Mouse (Mus musculus): ENCODE data around the gene Rbfox2. TPM values are rescaled to one million over a fixed set of nuclear protein-coding genes. Genes with fewer than 3 reads are reported as not detected.
A peak's percentile ranks its signal among the peaks of the same experiment; 100 is the strongest.

The Rbfox2 gene
- polyA plus RNA-seq, 1 experiment from 2014 or later, result 56.8 TPM

DNA sequence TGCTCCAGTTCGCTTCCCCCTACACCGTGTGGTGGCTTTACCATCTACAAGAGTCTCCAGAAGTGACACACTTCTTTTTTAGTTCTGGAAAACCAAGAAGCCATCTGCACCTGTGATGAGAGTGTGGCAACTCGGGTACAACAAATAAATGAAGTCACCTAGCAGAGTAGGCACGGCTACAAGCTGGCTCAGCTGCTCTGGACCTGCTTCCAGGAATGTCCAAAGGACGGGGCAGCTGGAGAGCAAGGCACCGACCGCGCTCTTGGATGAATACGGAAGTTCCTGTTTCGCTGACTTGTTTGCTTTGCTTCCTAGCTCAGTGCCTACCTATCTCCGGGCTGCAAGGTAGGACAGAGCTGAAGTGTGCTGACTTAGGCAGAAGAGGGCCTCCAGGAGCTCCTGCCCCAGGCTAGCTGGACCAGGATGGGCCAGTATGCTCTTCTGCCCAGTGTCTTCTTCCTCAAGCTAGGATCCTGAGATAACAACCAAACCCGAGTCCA lies 22.9 kb upstream of the Rbfox2 start:
- Histone ChIP-seq H3K4me1 (no peaks in the 10 kb centered on the region; the same call in 1 of the 2 replicates), H3K9ac (no peak overlapping the region), H3K27me3 (replicated peaks) (no peaks in the 10 kb centered on the region), H3K9me3 (no peaks in the 10 kb centered on the region), H3K36me3 (no peaks in the 10 kb centered on the region), H3K27ac (no peak overlapping the region), H3K4me2 (no peak overlapping the region), H3K4me3 (replicated peaks) (no peak overlapping the region)
- 72% methylated on average over 12 of the region's 12 CpGs for WGBS
- ATAC-seq (ENCODE audit: insufficient read depth, low FRiP score, low read depth), result 0 out of 2 replicates have a peak, but pooled peaks have one; percentile 18

DNA sequence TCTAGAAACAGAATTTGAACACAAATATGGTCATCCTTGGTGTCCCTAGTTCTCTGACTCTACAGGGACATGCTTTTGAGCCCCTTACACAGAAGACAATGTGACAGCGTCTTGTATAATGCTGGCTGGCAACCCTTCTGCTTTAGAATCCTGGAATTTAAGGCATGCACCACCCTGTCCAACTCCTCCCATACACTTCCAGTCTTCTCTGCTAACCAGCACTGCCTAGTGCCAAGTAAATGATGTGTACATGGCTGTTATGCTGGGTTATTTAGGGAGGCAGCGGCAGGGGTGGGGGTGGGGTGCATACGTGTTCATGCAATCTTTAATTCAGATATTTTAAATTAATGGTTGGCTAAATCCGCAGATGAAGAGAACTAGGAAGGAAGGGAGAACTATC lies 19.6 kb upstream of the Rbfox2 start:
- 78% methylated on average over 4 of the region's 4 CpGs for WGBS

DNA sequence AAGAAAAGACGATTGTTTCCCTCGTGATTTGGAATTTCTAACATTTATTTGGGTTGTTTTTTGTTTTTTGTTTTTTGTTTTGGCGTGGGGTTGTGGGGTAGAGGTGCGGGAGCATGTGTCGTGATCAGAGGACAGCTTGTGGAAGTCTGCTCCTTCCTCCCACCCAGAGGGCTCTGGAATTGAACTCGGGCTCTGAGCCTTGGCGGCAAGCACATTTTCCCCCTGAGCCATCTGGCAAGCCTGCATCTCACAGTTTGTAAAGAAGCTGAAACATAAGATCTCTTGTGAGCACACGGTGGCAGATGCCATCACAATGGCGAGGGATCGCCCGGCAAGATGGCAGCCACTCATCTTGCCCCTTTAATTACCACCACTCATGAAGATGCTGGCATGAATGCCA lies 17.6 kb upstream of the Rbfox2 start:
- H3K4me2 ChIP-seq, result no peak overlapping the region
- no peaks in the 10 kb centered on the region for H3K27me3 ChIP-seq (replicated peaks)
- WGBS, result 89% methylated on average over 11 of the region's 11 CpGs
- H3K9ac ChIP-seq, result no peak overlapping the region
- no peak overlapping the region for H3K27ac ChIP-seq
- H3K4me1 ChIP-seq, result no peaks in the 10 kb centered on the region
- no peaks in the 10 kb centered on the region for H3K36me3 ChIP-seq
- no peak overlapping the region for H3K4me3 ChIP-seq (replicated peaks)
- no peaks in the 10 kb centered on the region for H3K9me3 ChIP-seq
- ATAC-seq (ENCODE audit: insufficient read depth, low FRiP score, low read depth), result no peak

More for the DNA sequence above, 19.6 kb upstream of the Rbfox2 start:
- ATAC-seq (ENCODE audit: insufficient read depth, low FRiP score, low read depth), result no peak
- H3K4me3 ChIP-seq (replicated peaks), result no peak overlapping the region
- no peaks in the 10 kb centered on the region; the same call in 1 of the 2 replicates for H3K4me1 ChIP-seq
- H3K27me3 ChIP-seq (replicated peaks), result no peaks in the 10 kb centered on the region
- no peaks in the 10 kb centered on the region for H3K36me3 ChIP-seq
- no peaks in the 10 kb centered on the region for H3K9me3 ChIP-seq
- no peak overlapping the region for H3K9ac ChIP-seq
- H3K4me2 ChIP-seq, result no peak overlapping the region
- H3K27ac ChIP-seq, result no peak overlapping the region

DNA sequence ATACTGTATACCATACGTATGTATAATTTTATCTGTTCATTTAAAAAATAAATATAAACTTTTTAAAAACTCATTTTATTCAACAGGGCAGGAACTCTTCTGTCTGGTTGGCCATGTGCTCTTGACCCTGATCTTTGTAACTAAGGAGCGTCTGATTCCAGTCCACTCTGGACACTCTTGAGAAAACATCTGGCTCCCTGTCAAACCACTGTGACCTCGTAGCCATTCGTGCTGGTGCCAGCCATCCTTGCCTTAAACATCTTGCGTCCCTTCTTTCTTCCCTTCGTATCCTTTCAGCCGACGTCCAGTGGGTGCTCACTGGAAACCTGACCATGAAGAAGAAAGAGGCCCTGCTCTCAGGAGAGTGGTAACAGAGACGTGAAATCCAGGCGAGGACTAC lies 16.4 kb upstream of the Rbfox2 start:
- H3K27me3 ChIP-seq (replicated peaks), result no peaks in the 10 kb centered on the region
- no peak overlapping the region for H3K4me3 ChIP-seq (replicated peaks)
- H3K27ac ChIP-seq, result no peak overlapping the region
- no peaks in the 10 kb centered on the region for H3K9me3 ChIP-seq
- no peaks in the 10 kb centered on the region for H3K4me1 ChIP-seq
- H3K9ac ChIP-seq, result no peak overlapping the region
- ATAC-seq (ENCODE audit: insufficient read depth, low FRiP score, low read depth), result no peak
- no peaks in the 10 kb centered on the region for H3K36me3 ChIP-seq
- whole genome bisulfite sequencing, result 82% methylated on average over 10 of the region's 10 CpGs
- H3K4me2 ChIP-seq, result no peak overlapping the region

DNA sequence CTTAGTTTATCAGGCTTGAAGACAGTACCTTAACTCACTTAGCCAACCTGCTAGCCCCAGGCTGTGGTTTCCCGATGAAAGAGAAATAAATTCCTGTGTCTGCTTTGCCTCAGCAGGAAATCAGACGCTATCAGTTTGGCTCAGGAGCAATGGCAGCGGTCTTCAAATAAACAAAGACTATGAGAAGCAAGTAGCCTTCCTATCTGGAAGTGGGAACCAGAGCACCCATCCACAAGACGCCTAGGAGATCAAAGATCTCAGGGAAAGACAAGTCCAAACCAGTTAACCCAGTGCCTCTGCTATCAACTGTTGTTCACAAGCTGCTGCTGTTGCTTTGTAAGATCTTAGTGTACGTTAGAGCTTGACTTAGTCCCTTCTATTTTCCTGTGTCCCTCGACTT lies 6.9 kb upstream of the Rbfox2 start:
- Histone ChIP-seq H3K27me3 (replicated peaks) (no peaks in the 10 kb centered on the region), H3K9me3 (no peaks in the 10 kb centered on the region), H3K36me3 (no peaks in the 10 kb centered on the region), H3K4me3 (replicated peaks) (no peak overlapping the region), H3K4me2 (0 out of 2 replicates have a peak overlapping the region, but pooled peaks have one; percentile 5), H3K4me1 (0 out of 2 replicates have a peak, but pooled peaks cover 8% of the 10 kb centered on the region), H3K9ac (no peak overlapping the region), H3K27ac (no peak overlapping the region; the same call in 1 of the 2 replicates)
- WGBS, result 13% methylated on average over 6 of the region's 6 CpGs
- ATAC-seq (ENCODE audit: insufficient read depth, low FRiP score, low read depth), result no peak

DNA sequence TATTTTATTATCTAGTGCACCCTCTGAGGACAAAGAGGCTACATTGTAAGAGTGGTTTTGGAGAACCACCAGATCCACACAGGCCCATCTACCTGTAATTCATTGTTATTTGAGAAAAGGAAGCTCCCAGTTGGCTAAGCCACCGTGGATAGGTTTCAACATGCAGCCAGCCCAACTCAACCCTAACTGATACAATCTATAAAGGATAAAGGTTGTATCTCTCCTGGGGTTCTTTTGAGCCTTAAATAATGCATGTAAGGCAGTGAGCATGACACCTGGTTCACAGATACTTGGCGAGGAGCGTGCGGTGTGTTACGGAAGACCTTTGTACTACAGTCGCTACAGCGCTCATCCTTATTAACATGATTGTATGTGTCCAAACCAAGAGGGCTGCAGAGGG lies 6.0 kb upstream of the Rbfox2 start:
- 0 out of 2 replicates have a peak, but pooled peaks cover 8% of the 10 kb centered on the region for H3K4me1 ChIP-seq
- H3K9ac ChIP-seq, result no peak overlapping the region
- WGBS, result 97% methylated on average over 7 of the region's 7 CpGs
- no peak overlapping the region for H3K4me2 ChIP-seq
- no peaks in the 10 kb centered on the region for H3K9me3 ChIP-seq
- H3K27me3 ChIP-seq (replicated peaks), result no peaks in the 10 kb centered on the region
- no peak overlapping the region for H3K27ac ChIP-seq
- no peaks in the 10 kb centered on the region for H3K36me3 ChIP-seq
- H3K4me3 ChIP-seq (replicated peaks), result no peak overlapping the region
- no peak for ATAC-seq (ENCODE audit: insufficient read depth, low FRiP score, low read depth)

DNA sequence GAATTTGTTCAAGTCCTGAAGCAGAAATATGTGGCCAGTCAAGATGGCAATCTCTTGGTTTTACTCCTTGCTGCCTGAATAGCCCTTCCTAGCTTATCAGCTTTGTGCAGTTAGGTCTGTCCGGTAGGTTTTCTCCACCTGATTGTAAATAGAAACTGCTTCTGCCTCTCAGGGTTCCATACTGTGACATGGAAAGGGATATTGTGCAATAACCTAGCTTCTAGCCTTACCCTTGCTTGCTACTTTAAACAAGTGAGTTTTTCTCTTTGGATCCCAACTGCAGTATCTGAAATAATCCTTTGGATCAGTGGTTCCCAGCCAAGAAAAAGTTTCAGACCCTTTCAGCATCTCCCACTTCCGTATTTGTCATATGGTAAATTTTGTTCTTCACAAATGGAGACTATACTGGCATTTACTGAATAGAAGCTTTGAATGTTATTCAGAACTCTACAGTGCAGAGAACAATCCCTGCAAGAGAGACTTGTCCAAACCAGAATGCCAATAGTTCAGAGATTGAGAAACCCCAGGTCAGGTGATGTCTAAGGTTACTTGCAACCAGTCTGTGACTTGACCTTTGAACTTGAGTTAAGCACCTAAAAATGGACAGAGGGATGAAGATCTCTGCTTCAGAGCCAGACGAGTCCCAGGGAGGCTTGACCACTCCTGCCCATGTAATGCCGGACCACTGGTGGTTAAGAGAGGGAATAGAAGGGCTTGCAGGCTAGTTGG lies 1.1 kb upstream of the Rbfox2 start:
- 73% methylated on average over 4 of the region's 4 CpGs for whole genome bisulfite sequencing
- no peak overlapping the region for H3K9ac ChIP-seq
- H3K27ac ChIP-seq, result peak overlapping the region; percentile 99; the same call in 1 of the 2 replicates
- peaks cover 15% of the 10 kb centered on the region for H3K4me1 ChIP-seq
- no peak overlapping the region for H3K4me3 ChIP-seq (replicated peaks)
- ATAC-seq (ENCODE audit: insufficient read depth, low FRiP score, low read depth), result no peak
- H3K4me2 ChIP-seq, result no peak overlapping the region; the same call in 1 of the 2 replicates
- no peaks in the 10 kb centered on the region for H3K27me3 ChIP-seq (replicated peaks)
- H3K36me3 ChIP-seq, result no peaks in the 10 kb centered on the region
- H3K9me3 ChIP-seq, result no peaks in the 10 kb centered on the region

DNA sequence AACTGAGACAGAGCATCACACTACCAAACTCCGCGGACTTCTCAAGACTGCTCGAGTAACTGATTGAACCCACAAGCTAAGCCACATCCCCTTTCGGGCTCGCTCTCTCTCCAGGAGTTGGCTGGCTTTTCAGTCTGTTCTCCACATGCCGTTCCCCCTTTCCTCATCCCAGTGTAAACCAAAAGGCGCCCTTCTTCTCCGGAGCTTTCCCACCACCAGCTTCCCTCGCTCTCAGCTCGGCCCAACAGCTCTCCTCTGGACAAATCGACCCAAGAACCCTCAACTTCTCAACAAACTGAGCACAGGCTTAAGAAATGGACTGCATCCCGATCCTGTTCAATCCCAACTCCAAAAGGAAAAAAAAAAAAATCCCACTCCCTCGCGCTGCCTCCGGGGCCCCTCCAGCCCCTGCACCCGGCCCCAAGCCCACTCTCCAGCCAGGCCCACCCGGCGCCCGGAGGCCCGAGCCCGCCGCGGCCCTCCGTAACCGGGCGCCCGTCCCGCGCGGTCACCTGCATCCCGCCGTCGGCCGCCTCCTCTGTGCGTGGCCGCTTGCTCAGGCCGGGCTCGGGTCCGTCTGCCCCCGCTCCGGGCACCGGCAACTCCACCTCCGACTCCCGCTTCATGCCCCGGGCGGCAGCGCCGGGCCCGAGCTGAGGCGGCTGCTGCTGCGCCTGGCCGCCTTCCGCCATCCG lies 805 bp downstream of the Rbfox2 start:
- Histone ChIP-seq H3K27me3 (replicated peaks) (no peaks in the 10 kb centered on the region), H3K4me3 (replicated peaks) (peak overlapping the region; percentile 90), H3K9me3 (no peaks in the 10 kb centered on the region), H3K36me3 (no peaks in the 10 kb centered on the region), H3K27ac (peak overlapping the region; percentile 99), H3K9ac (peak overlapping the region; percentile 94), H3K4me2 (peak overlapping the region; percentile 60), H3K4me1 (peaks cover 15% of the 10 kb centered on the region)
- under 1% methylated on average over 52 of the region's 54 CpGs for WGBS
- peak; percentile 25; the same call in 1 of the 2 replicates for ATAC-seq (ENCODE audit: insufficient read depth, low FRiP score, low read depth)

DNA sequence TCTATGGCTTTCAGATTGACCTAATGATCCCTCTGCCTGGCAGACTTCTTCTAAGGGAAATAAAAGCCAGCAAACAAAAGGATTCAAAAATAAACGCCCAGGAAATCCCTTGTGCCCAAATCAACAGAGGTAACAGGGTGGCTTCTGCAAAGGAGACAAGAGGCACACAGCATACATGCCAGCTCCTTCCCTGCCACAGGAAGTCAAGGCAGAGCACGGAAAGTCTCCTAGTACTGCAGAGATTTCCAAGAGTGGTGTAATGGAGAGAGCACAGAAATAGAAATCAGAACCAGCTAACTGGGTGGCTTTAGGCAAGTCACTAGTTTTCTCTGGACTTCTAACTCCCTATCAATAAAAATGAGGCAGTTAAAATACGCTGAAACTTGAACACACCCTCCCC lies 1.8 kb downstream of the Rbfox2 start:
- H3K4me2 ChIP-seq, result peak overlapping the region; percentile 60
- H3K27ac ChIP-seq, result peak overlapping the region; percentile 99; the same call in 1 of the 2 replicates
- peak overlapping the region; percentile 90 for H3K4me3 ChIP-seq (replicated peaks)
- 12% methylated on average over 3 of the region's 3 CpGs for WGBS
- no peak overlapping the region; the same call in 1 of the 2 replicates for H3K9ac ChIP-seq
- no peak for ATAC-seq (ENCODE audit: insufficient read depth, low FRiP score, low read depth)
- no peaks in the 10 kb centered on the region for H3K36me3 ChIP-seq
- H3K9me3 ChIP-seq, result no peaks in the 10 kb centered on the region
- H3K4me1 ChIP-seq, result peaks cover 15% of the 10 kb centered on the region
- no peaks in the 10 kb centered on the region for H3K27me3 ChIP-seq (replicated peaks)

DNA sequence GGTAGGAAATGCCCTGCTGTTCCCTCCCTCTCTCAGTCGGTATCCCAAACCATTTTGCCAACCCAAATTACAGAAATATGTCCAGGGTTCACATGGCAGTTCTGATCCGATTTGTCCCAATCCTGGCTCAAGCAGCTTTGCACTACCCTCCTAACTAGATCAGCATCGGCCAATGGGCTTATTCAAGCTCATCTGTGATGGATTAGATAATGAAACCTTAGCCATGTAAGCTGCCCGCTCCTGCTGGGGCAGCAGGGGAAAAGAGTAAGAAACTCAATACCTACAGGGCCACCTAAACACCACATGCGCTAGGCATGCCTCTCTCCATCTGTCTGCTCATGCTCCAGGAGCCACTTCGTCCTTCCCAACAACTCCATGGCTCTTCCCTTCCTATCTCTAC lies 5.7 kb downstream of the Rbfox2 start:
- no peaks in the 10 kb centered on the region for H3K9me3 ChIP-seq
- H3K4me2 ChIP-seq, result no peak overlapping the region
- ATAC-seq (ENCODE audit: insufficient read depth, low FRiP score, low read depth), result no peak
- 65% methylated on average over 6 of the region's 6 CpGs for WGBS
- H3K27me3 ChIP-seq (replicated peaks), result no peaks in the 10 kb centered on the region
- H3K4me1 ChIP-seq, result peaks cover 11% of the 10 kb centered on the region
- H3K36me3 ChIP-seq, result no peaks in the 10 kb centered on the region
- no peak overlapping the region for H3K9ac ChIP-seq
- H3K27ac ChIP-seq, result no peak overlapping the region
- H3K4me3 ChIP-seq (replicated peaks), result no peak overlapping the region

DNA sequence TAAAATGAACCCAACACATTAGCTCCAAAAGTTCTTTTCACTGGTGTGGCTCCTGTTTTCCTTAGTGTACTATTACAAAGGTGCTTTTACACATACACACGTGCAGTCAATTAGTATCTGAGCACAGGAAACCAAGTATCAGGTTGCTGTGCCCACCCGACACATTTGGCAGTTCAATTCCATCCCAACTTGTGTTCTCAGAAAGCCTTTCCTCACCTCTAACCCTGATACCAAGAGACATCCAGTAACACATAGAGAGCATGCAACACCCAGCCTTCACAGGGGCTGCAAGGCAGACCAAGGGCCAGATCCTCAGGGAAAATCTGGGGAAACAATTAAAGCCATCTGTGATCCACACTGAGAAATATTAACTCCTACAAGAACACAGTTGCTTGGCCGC lies 8.2 kb downstream of the Rbfox2 start:
- no peaks in the 10 kb centered on the region for H3K9me3 ChIP-seq
- no peaks in the 10 kb centered on the region for H3K4me1 ChIP-seq
- no peak overlapping the region for H3K9ac ChIP-seq
- H3K36me3 ChIP-seq, result no peaks in the 10 kb centered on the region
- ATAC-seq (ENCODE audit: insufficient read depth, low FRiP score, low read depth), result no peak
- no peaks in the 10 kb centered on the region for H3K27me3 ChIP-seq (replicated peaks)
- no peak overlapping the region for H3K4me2 ChIP-seq
- 55% methylated on average over 3 of the region's 3 CpGs for WGBS
- H3K4me3 ChIP-seq (replicated peaks), result no peak overlapping the region
- H3K27ac ChIP-seq, result no peak overlapping the region

DNA sequence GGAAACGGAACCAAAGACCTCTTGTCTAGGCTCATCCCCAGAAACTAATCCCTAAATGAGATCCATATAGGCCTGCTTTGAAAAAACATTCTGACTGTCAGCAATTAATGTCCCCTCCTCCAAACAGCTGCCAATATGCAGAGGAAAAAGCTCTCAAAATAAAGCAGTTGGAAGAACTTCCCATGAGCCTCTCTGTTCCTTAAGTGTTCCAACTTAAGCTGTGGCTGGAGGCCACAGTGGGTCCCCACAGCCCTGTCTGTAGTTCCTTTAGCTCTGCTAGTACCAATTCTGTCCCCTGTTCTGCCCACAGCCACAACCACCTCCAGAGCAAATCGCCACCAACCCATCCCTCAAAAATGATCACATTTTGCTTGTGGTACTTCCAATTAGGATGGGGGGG lies 10.2 kb downstream of the Rbfox2 start:
- Histone ChIP-seq H3K9ac (no peak overlapping the region), H3K9me3 (no peaks in the 10 kb centered on the region), H3K27me3 (replicated peaks) (no peaks in the 10 kb centered on the region), H3K4me2 (no peak overlapping the region), H3K4me3 (replicated peaks) (no peak overlapping the region), H3K4me1 (no peaks in the 10 kb centered on the region), H3K27ac (peak overlapping the region; percentile 40; the same call in 1 of the 2 replicates), H3K36me3 (no peaks in the 10 kb centered on the region)
- ATAC-seq (ENCODE audit: insufficient read depth, low FRiP score, low read depth), result no peak
- WGBS, result 64% methylated on average over 2 of the region's 2 CpGs

All from stomach, embryonic 15.5 days (tissue).